Mouse (Mus musculus): ENCODE results near the gene Pfkfb3.
"Not testable (repeated sequence)": the region's sequence is repeated elsewhere in the genome, so short reads cannot be mapped to it uniquely, and the experiment has no call there.

The Pfkfb3 gene

GRCm38 (mm10) chr2:11552297-11552821 is 1.5 kb downstream of the Pfkfb3 start:
- peak in 1 of 2 experiments; percentile 70 for DNase-seq (ENCODE audit: inconsistent age in 2 of 2, low spot score in 1 of 2)

DNA sequence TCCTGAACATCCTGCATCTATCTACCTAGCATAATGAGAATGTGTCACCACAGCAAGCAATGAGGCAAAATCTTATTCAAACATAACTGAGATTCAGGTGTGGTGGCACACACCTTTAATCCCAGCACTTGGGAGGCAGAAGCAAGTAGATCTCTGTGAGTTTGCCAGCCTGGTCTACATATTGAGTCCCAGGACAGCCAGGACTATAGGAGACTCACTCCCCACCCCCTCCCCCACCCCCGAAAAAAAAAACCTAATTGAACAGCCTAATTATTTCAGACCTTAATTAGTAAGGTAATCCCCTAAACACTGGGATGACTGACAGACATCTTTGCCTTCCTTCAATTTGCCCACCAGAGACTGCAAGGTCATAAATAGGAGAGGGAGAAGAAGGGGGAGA is 2.2 kb downstream of the Pfkfb3 start:
- no peak for DNase-seq (ENCODE audit: inconsistent age in 2 of 2, low spot score in 1 of 2)

GRCm38 (mm10) chr2:11548508-11548907 is 5.4 kb downstream of the Pfkfb3 start:
- DNase-seq (ENCODE audit: inconsistent age in 2 of 2, low spot score in 1 of 2): no peak

DNA sequence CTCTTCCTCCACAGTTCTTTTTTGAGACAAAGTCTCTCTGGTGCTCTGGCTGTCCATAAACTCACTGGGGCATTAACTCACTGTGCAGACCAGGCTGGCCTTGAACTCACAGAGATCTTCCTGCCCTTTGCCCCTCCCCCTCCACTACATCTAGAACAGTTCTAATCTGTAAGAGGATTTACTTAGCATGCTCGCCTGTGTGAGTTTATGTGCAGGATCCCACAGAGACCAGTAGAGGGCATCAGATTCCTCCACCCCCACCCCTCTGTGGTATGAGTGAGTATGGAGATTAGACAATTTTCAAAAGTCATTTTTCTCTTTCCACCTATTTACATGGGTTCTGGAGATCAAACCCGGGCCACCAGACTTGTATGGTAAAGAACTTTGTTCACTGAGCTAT is 6.3 kb downstream of the Pfkfb3 start:
- peak in 1 of 2 experiments; percentile 75 for DNase-seq (ENCODE audit: inconsistent age in 2 of 2, low spot score in 1 of 2)

DNA sequence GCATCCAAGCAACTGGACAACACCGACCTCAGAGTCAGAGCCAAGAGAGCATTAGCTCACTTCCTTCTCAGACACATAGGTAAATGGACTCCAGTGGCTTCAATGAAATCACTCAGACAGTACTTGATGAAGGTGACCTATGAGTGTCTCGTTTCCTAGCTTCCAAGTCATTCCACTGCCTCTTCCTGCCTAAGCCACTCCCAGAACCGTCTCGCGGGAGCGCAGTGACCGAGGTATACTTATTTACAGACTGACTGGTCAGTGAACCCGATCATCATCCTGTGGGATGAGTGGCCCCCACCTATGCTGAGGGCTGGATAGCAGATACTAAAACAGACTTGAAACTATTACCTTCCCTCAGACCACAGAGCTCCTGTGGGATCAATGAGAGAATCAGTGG is 7.8 kb downstream of the Pfkfb3 start:
- DNase-seq (ENCODE audit: inconsistent age in 2 of 2, low spot score in 1 of 2): no peak

DNA sequence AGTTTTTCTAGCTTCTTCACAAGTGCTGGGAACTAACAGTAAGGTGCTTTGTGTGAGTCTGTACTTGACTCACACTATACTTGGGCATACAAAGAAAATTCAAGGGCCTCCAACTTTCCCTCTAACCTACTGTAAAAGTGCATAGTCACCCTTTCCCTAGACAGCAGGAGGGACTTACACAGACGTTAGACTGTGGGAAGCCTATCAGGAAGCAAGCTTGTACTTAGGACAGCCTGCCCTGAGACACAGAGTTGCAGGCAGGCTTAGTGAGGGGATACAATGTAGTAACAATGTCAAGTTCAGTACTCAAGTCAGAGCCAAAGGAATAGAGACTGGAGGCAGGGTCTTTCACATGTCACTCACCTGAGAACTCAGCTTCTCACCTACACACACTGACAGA is 8.5 kb downstream of the Pfkfb3 start:
- no peak for DNase-seq (ENCODE audit: inconsistent age in 2 of 2, low spot score in 1 of 2)

DNA sequence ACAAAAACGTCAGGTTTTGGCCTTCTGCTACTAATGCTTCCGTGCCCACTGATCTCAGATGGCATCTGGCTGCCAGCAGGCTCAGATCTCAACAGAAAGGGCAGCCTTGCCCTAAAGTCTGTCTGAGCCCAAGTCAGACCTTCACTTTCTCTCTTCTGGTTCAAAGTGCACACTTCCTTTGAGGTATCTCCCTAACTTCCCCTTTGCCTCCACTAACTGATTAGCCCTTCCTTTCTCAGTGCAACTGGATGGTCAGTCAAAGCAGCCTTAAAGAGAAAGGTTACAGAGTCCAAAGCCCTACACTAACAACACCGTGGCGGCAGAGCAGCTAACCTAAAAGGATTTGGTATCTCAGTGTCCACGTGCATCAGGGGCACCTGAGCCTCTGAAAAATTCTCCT is 9.5 kb downstream of the Pfkfb3 start:
- peak in 1 of 2 experiments; percentile 57 for DNase-seq (ENCODE audit: inconsistent age in 2 of 2, low spot score in 1 of 2)

GRCm38 (mm10) chr2:11543158-11543557 is 10.7 kb downstream of the Pfkfb3 start:
- no peak for DNase-seq (ENCODE audit: inconsistent age in 2 of 2, low spot score in 1 of 2)

DNA sequence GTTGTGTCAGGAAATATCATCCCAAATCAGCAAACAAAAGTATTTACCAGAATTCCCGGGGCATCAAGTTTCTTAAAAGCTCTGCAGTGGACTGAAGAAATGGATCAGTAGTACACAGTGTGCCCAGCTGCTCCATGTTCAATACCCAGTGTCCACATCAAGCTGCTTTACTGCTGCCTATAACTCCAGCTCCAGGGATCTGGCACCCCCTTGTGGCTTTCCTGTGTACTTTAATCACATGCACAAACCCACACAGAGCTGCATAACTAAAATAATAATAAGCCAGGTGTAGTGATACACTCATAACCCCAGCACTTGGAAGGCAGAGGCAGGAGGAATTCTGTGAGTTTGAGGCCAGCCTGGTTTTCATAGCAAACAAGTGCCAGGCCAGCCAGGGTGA is 11.2 kb downstream of the Pfkfb3 start:
- peak; percentile 80 to 93 for DNase-seq (ENCODE audit: inconsistent age in 2 of 2, low spot score in 1 of 2)

- no peak for DNase-seq (ENCODE audit: inconsistent age in 2 of 2, low spot score in 1 of 2)
Observed at GRCm38 (mm10) chr2:11542121-11542520, 11.8 kb downstream of the Pfkfb3 start.

DNA sequence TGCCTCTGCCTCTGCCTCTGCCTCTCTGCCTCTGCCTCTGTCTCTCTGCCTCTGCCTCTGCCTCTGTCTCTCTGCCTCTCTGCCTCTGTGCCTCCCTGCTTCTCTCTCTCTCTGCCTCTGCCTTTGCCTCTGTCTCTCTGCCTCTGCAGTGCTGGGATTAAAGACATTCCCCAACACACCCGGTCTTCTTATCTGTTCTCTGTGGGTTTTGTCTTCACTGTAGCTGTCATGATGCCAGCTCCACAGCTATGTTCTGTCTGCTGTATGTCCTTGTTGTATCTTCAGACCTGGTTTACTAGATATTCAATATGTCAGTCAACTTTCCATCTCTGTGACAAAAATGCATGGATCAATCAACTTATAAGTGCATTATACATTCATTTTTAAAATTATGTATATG is 12.3 kb downstream of the Pfkfb3 start:
- DNase-seq (ENCODE audit: inconsistent age in 2 of 2, low spot score in 1 of 2): not testable (repeated sequence)

- DNase-seq (ENCODE audit: inconsistent age in 2 of 2, low spot score in 1 of 2): no peak
Observed at GRCm38 (mm10) chr2:11535966-11536365, 17.9 kb downstream of the Pfkfb3 start.

DNA sequence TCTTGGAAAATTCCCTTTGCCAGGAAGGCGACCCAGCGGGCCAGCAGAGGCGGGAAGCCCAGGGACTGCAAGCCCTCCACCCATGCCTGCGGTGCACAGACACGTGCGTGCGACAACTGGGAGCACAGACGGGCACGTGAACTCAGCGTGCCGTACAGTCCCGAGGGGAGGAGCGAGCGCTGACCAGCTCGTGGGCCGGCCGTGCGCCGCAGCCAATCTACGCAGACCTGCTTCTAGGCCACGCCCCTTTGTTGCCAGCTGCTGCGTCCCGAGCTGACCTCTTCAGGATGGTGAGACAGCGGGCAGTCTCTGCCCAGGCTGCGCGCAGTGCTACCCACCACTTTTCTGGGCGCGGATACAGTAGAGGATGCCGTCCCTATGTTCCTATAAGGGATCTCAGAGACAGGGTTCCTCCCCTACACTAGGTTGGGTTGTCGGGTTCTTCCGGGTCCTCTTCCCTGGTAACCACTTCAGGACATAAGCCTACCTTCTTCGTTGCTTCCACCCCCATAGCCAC is 18.4 kb downstream of the Pfkfb3 start:
- peak; percentile 98 for DNase-seq (ENCODE audit: inconsistent age in 2 of 2, low spot score in 1 of 2)

GRCm38 (mm10) chr2:11534826-11535225 is 19.1 kb downstream of the Pfkfb3 start:
- DNase-seq (ENCODE audit: inconsistent age in 2 of 2, low spot score in 1 of 2): peak; percentile 79 to 89

GRCm38 (mm10) chr2:11530101-11530500 is 23.8 kb downstream of the Pfkfb3 start:
- DNase-seq (ENCODE audit: inconsistent age in 2 of 2, low spot score in 1 of 2): peak; percentile 90

GRCm38 (mm10) chr2:11526063-11526462 is 27.8 kb downstream of the Pfkfb3 start:
- DNase-seq (ENCODE audit: inconsistent age in 2 of 2, low spot score in 1 of 2): peak; percentile 27 to 60

- no peak for DNase-seq (ENCODE audit: inconsistent age in 2 of 2, low spot score in 1 of 2)
Observed at GRCm38 (mm10) chr2:11524736-11525135, 29.1 kb downstream of the Pfkfb3 start.

- DNase-seq (ENCODE audit: inconsistent age in 2 of 2, low spot score in 1 of 2): peak; percentile 42 to 81
Observed at GRCm38 (mm10) chr2:11521758-11522157, 32.1 kb downstream of the Pfkfb3 start.

DNA sequence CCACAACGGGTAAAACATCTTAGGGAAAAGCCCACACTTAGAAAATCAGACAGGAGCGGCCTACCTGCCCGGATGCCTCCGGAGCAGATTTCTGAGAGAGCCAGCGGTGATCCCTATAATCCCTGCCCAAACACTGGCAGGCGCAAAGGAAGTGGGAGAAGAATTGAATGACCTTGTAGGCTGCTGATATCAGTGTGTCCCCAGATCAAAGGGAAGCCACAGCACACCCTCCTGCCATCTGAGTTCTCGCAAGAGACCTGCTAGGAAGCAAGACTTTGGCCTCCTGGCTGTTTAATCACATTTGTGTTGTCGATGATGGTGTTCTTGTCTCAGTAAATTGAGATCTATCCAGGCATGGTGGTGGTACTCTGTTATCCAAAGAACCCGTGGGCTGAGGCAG is 33.1 kb downstream of the Pfkfb3 start:
- DNase-seq (ENCODE audit: inconsistent age in 2 of 2, low spot score in 1 of 2): peak; percentile 45 to 54

GRCm38 (mm10) chr2:11515828-11516227 is 38.0 kb downstream of the Pfkfb3 start:
- peak; percentile 29 to 78 for DNase-seq (ENCODE audit: inconsistent age in 2 of 2, low spot score in 1 of 2)

GRCm38 (mm10) chr2:11513057-11513967 is 40.6 kb downstream of the Pfkfb3 start:
- DNase-seq (ENCODE audit: inconsistent age in 2 of 2, low spot score in 1 of 2): peak; percentile 58 to 88

DNA sequence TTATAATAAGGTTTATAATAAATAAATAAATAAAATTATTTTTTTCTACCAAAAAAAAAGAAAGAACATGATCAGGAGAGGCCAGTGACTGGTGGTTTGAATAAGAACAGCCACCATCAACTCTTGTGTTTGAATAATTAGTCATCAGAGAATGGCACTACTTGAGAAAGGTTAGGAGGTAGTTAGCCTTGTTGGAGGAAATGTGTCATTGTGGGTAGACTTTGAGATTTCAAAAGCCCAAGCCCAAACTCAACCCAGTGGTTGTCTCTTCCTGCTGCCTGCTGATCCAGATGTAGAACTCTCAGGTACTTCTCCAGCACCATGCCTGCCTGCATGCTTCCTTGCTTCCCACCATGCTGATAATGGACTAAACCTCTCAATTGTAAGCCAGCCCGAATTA is 41.8 kb downstream of the Pfkfb3 start:
- DNase-seq (ENCODE audit: inconsistent age in 2 of 2, low spot score in 1 of 2): no peak

Data from adrenal gland, adult (tissue).